Comparison of ENCODE assay signal across 9 mouse cellular contexts in genomic region chr2:24047551-24048479, GRCm38 (mm10). TPM values are rescaled to one million over a fixed set of nuclear protein-coding genes. Genes with fewer than 3 reads are reported as not detected.
A peak's percentile ranks its signal among the peaks of the same experiment; 100 is the strongest.
DNase-seq lines count a peak whose midpoint lies in the region; ATAC-seq and TF ChIP-seq lines count a peak whose summit lies in the region.
"Had no signal": no experiment of that assay in that cellular context is flagged by ENCODE, and none has a peak within 500 bp of the region (broad histone marks: within the 10 kb centered on the region; RNA-seq: fewer than 3 reads in every experiment).

No protein-coding gene starts in this region.

- peak overlapping the region; percentile 53 for H3K4me3 ChIP-seq in heart, embryonic 13.5 days
- H3K4me3 ChIP-seq in hindbrain, embryonic 12.5 days = peak overlapping the region; percentile 34
- peak overlapping the region; percentile 46 for H3K4me3 ChIP-seq in midbrain, embryonic 10.5 days

- intact Hi-C loops in heart, postnatal 25 days (cut with DNase I) = no loop called here

- no peak for TF ChIP-seq POLR2A in brain, embryonic 14.5 days (IDR thresholded peaks at IDR 0.05; ENCODE audit: borderline replicate concordance, extremely low read depth, insufficient read depth, insufficient read length, poor library complexity, severe bottlenecking)

- H3K9ac ChIP-seq in heart, embryonic 13.5 days = peak overlapping the region; percentile 73
- H3K9ac ChIP-seq in hindbrain, embryonic 12.5 days = no peak overlapping the region

- no peaks in the 10 kb centered on the region for H3K27me3 ChIP-seq in heart, embryonic 13.5 days (replicated peaks)
- no peaks in the 10 kb centered on the region for H3K27me3 ChIP-seq in hindbrain, embryonic 12.5 days
- H3K27me3 ChIP-seq in midbrain, embryonic 10.5 days (ENCODE audit: low read depth, poor library complexity, severe bottlenecking) = no peaks in the 10 kb centered on the region

- TF ChIP-seq CTCF in brain, embryonic 14.5 days (IDR thresholded peaks at IDR 0.05; ENCODE audit: borderline replicate concordance, extremely low read depth, insufficient read depth, insufficient read length) = no peak

- no peak overlapping the region for H3K27ac ChIP-seq in heart, embryonic 13.5 days (replicated peaks)
- peak overlapping the region; percentile 0 for H3K27ac ChIP-seq in hindbrain, embryonic 12.5 days
- H3K27ac ChIP-seq in midbrain, embryonic 10.5 days (replicated peaks) = peak overlapping the region; percentile 77

- no peaks in the 10 kb centered on the region for H3K9me3 ChIP-seq in heart, embryonic 13.5 days
- no peaks in the 10 kb centered on the region for H3K9me3 ChIP-seq in hindbrain, embryonic 12.5 days (replicated peaks)
- H3K9me3 ChIP-seq in midbrain, embryonic 10.5 days (replicated peaks) = no peaks in the 10 kb centered on the region

- peak overlapping the region; percentile 71 for H3K4me2 ChIP-seq in heart, embryonic 13.5 days
- peak overlapping the region; percentile 53 for H3K4me2 ChIP-seq in hindbrain, embryonic 12.5 days (replicated peaks)

- WGBS in heart, embryonic 13.5 days = 57% methylated on average over 6 of the region's 6 CpGs
- 29% methylated on average over 6 of the region's 6 CpGs for WGBS in hindbrain, embryonic 12.5 days
- 38% methylated on average over 6 of the region's 6 CpGs for WGBS in midbrain, embryonic 10.5 days

- no peak for DNase-seq in heart, postnatal 25 days (ENCODE audit: low spot score)
- peak; percentile 27 for DNase-seq in brain, embryonic 14.5 days (ENCODE audit: low read depth)
- no peak for DNase-seq in midbrain, embryonic 10.5 days (ENCODE audit: low spot score)
- no peak for DNase-seq in frontal cortex, postnatal 25 days (ENCODE audit: low spot score in 2 of 2)
- DNase-seq in thymus, postnatal 0 days (ENCODE audit: low spot score) = no peak

- peaks cover 3% of the 10 kb centered on the region; the same call in 1 of the 2 replicates for H3K4me1 ChIP-seq in heart, embryonic 13.5 days
- peaks cover 4% of the 10 kb centered on the region; the same call in 1 of the 2 replicates for H3K4me1 ChIP-seq in hindbrain, embryonic 12.5 days
- H3K4me1 ChIP-seq in midbrain, embryonic 10.5 days = peaks cover 28% of the 10 kb centered on the region

- no peaks in the 10 kb centered on the region for H3K36me3 ChIP-seq in heart, embryonic 13.5 days
- H3K36me3 ChIP-seq in hindbrain, embryonic 12.5 days = no peaks in the 10 kb centered on the region
- H3K36me3 ChIP-seq in midbrain, embryonic 10.5 days = no peaks in the 10 kb centered on the region

- no peak for ATAC-seq in heart, embryonic 13.5 days (ENCODE audit: extremely low read depth, insufficient number of reproducible peaks, low FRiP score, low TSS enrichment)
- ATAC-seq in hindbrain, embryonic 12.5 days (ENCODE audit: low FRiP score) = peak; percentile 83
- ATAC-seq in megakaryocyte-erythroid progenitor cell, adult 5-6 weeks (replicated peaks; ENCODE audit: low FRiP score, low TSS enrichment, poor library complexity, severe bottlenecking) = no peak

RNA-seq across cellular contexts. Expression of gene Hnmt, which starts 1.4 kb away (rescaled TPM):
- polyA plus RNA-seq in heart, embryonic 13.5 days (2015; fragmentation: Nextera tagmentation; extraction: Ambion mirVana) = 3.7 and 4.1 TPM in 2 replicates
- 10 to 100 TPM; 11.7 to 14.6 TPM for total RNA-seq in heart, postnatal 25 days (2021)
- polyA plus RNA-seq in brain, embryonic 14.5 days (2012; rRNA removed) = 1.6 and 2.5 TPM in 2 replicates
- polyA plus RNA-seq in hindbrain, embryonic 12.5 days (2016; fragmentation: Nextera tagmentation; extraction: Ambion mirVana) = 1.2 and 2.2 TPM in 2 replicates
- polyA plus RNA-seq in midbrain, embryonic 10.5 days (2016; fragmentation: Nextera tagmentation; extraction: Ambion mirVana) = 1.4 and 2.3 TPM in 2 replicates
- 0.89 and 1.8 TPM in 2 replicates for total RNA-seq in megakaryocyte-erythroid progenitor cell, adult 5-6 weeks (2014; fragmentation: Nextera tagmentation)
- total RNA-seq in megakaryocyte-erythroid progenitor cell, adult 5-6 weeks (2017) = 5.3 and 17.0 TPM in 2 replicates
- 0.49 and 0.56 TPM in 2 replicates for polyA plus RNA-seq in thymus, postnatal 0 days (2015; fragmentation: Nextera tagmentation; extraction: Ambion mirVana)

RNA-seq across cellular contexts. Expression of gene Tbpl2, which starts 48.6 kb away (rescaled TPM):
- polyA plus RNA-seq in heart, embryonic 13.5 days (2015; fragmentation: Nextera tagmentation; extraction: Ambion mirVana) = not detected in 2 replicates
- total RNA-seq in heart, postnatal 25 days (2021) = not detected
- polyA plus RNA-seq in brain, embryonic 14.5 days (2012; rRNA removed) = not detected in 2 replicates
- polyA plus RNA-seq in hindbrain, embryonic 12.5 days (2016; fragmentation: Nextera tagmentation; extraction: Ambion mirVana) = not detected in 2 replicates
- polyA plus RNA-seq in midbrain, embryonic 10.5 days (2016; fragmentation: Nextera tagmentation; extraction: Ambion mirVana) = not detected in 2 replicates
- total RNA-seq in megakaryocyte-erythroid progenitor cell, adult 5-6 weeks (2014; fragmentation: Nextera tagmentation) = not detected in 2 replicates
- not detected in 2 replicates for total RNA-seq in megakaryocyte-erythroid progenitor cell, adult 5-6 weeks (2017)
- not detected in 2 replicates for polyA plus RNA-seq in thymus, postnatal 0 days (2015; fragmentation: Nextera tagmentation; extraction: Ambion mirVana)
- total RNA-seq: layer of hippocampus, postnatal 14 days had no signal
